Mouse (Mus musculus) stomach, embryonic 15.5 days (tissue): ENCODE measurements around the gene Prkcb. TPM values are rescaled to one million over a fixed set of nuclear protein-coding genes. Genes with fewer than 3 reads are reported as not detected.

ENCODE experiments used
- ATAC-seq: fragments of 200-750 bp; cut with Nextera tagmentation; 2 replicates; pipeline ENCODE4 v1.8.0; 2017; ENCODE audit warnings: low read depth, moderate number of reproducible peaks, moderate TSS enrichment; ENCODE audit not compliant: insufficient read depth, low FRiP score
- H3K27ac ChIP-seq: fragments of 300-500 bp; sonication (generic); 2 replicates; pipeline ENCODE4 v1.5.1; 2015; ENCODE audit warnings: mild to moderate bottlenecking, inconsistent platforms
- H3K27me3 ChIP-seq: fragments of 300-500 bp; sonication (generic); replicated peaks from 2 replicates; pipeline ENCODE4 v1.6.1; 2015; ENCODE audit warnings: inconsistent platforms
- H3K36me3 ChIP-seq: fragments of 300-500 bp; sonication (generic); 2 replicates; pipeline ENCODE4 v1.6.1; 2015; ENCODE audit warnings: inconsistent platforms
- H3K4me1 ChIP-seq: fragments of 300-500 bp; sonication (generic); 2 replicates; pipeline ENCODE4 v1.6.1; 2015; ENCODE audit warnings: inconsistent platforms
- H3K4me2 ChIP-seq: fragments of 300-500 bp; sonication (generic); 2 replicates; pipeline ENCODE4 v1.6.1; 2015; ENCODE audit warnings: mild to moderate bottlenecking, inconsistent platforms
- H3K4me3 ChIP-seq: fragments of 300-500 bp; sonication (generic); replicated peaks from 2 replicates; pipeline ENCODE4 v1.5.1; 2015; ENCODE audit warnings: inconsistent platforms
- H3K9ac ChIP-seq: fragments of 300-500 bp; sonication (generic); 2 replicates; pipeline ENCODE4 v1.6.1; 2015; ENCODE audit warnings: inconsistent platforms
- H3K9me3 ChIP-seq: fragments of 300-500 bp; sonication (generic); 2 replicates; pipeline ENCODE4 v1.6.1; 2016; ENCODE audit warnings: inconsistent platforms
- WGBS: fragments of 180-500 bp; shearing (Covaris S2); methylation state at CpG from one replicate; pipeline ENCODE4 v1.1.7; 2015; 5-methylcytosine and 5-hydroxymethylcytosine counted together
- polyA plus RNA-seq: library from polyadenylated mRNA; unstranded; fragments of >200 nt; fragmentation: Nextera tagmentation; extraction: Ambion mirVana; gene quantifications from 2 replicates; pipeline ENCODE4 v1.2.1, GENCODE M21; 2015

Prkcb gene
- polyA plus RNA-seq, 1 experiment from 2014 or later, result 14.3 TPM

- Histone ChIP-seq H3K9me3 (no peaks in the 10 kb centered on the region), H3K4me3 (no peak overlapping the region), H3K36me3 (no peaks in the 10 kb centered on the region), H3K4me2 (no peak overlapping the region), H3K27me3 (peaks cover 24% of the 10 kb centered on the region), H3K9ac (no peak overlapping the region), H3K4me1 (peaks cover 14% of the 10 kb centered on the region), H3K27ac (no peak overlapping the region)
- no peak for ATAC-seq
- 50% methylated on average over 7 of the region's 7 CpGs for WGBS
Observed at GRCm38 (mm10) chr7:122292151-122292550, 3.6 kb downstream of the Prkcb start.

DNA sequence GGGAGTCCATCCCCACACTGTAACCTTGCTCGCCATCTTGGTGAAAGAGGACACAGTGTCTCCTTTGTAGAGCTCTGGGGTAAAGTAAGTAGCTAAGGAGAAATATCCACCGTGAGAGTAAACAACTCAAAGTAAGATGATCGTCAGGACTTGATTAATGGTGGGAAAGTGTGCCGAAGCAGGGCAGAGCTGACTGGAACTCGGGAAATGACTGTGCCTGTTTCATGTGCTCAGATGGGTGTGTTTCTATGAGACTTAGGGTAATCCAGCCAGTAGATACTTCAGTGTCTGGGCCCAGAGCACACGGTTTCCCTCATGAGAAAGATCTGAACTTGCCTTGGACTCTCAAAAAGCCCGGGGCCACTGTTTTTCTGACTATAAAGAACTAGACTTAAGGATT is 5.6 kb downstream of the Prkcb start:
- H3K36me3 ChIP-seq, result no peaks in the 10 kb centered on the region; the same call in 1 of the 2 replicates
- ATAC-seq, result no peak
- no peaks in the 10 kb centered on the region for H3K9me3 ChIP-seq
- peaks cover 17% of the 10 kb centered on the region for H3K27me3 ChIP-seq
- H3K9ac ChIP-seq, result no peak overlapping the region
- WGBS, result 45% methylated on average over 7 of the region's 7 CpGs
- no peak overlapping the region for H3K4me3 ChIP-seq
- H3K27ac ChIP-seq, result no peak overlapping the region
- H3K4me2 ChIP-seq, result no peak overlapping the region
- peaks cover 10% of the 10 kb centered on the region; the same call in 1 of the 2 replicates for H3K4me1 ChIP-seq

DNA sequence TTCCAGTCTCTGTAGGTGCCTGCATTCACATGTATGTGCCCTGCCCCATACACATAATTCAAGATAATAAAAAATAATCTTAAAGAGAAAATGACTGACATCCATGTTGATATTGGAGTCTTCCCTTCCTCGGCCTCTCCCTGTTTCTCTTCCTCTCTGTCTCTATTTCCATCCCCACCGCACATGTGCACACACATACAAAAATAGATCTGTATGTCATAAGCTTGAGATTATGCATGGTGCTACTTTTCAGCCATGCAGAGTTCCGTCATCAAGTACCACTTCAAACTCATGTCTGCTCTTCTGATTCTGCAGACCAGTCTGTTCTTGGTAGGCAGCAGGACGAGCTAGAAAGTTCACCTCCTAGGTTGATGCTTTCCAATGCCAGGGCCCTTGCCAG is 6.8 kb downstream of the Prkcb start:
- no peaks in the 10 kb centered on the region; the same call in 1 of the 2 replicates for H3K36me3 ChIP-seq
- H3K4me1 ChIP-seq, result no peaks in the 10 kb centered on the region
- 90% methylated on average over 4 of the region's 4 CpGs for WGBS
- H3K27me3 ChIP-seq, result peaks cover 6% of the 10 kb centered on the region; the same call in 1 of the 2 replicates
- no peak overlapping the region for H3K4me2 ChIP-seq
- no peak overlapping the region for H3K4me3 ChIP-seq
- no peak for ATAC-seq
- H3K27ac ChIP-seq, result no peak overlapping the region
- H3K9me3 ChIP-seq, result no peaks in the 10 kb centered on the region
- no peak overlapping the region for H3K9ac ChIP-seq

DNA sequence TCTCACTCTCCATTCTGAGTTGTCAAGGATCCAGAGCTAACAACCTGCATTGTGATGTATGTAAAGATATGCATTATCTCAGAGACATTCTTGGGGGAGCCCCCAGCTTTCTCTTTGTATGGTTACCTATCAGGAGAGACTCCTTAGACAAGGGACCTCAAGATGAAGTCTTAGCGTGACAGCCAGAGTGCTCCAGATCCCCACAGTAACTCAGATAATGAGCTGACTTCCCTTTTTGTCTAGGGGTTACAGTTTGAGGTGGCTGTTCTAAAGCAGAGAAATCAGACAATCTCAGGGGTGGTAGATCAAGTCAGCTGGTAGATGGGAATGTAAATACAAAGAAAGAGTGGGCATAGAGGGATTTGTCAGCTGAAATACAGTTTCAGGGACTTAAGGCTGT is 7.8 kb downstream of the Prkcb start:
- no peaks in the 10 kb centered on the region; the same call in 1 of the 2 replicates for H3K36me3 ChIP-seq
- no peak overlapping the region for H3K4me3 ChIP-seq
- no peaks in the 10 kb centered on the region for H3K4me1 ChIP-seq
- no peak overlapping the region for H3K4me2 ChIP-seq
- 70% methylated on average over 1 of the region's 1 CpGs for WGBS
- no peaks in the 10 kb centered on the region for H3K27me3 ChIP-seq
- ATAC-seq, result no peak
- H3K9me3 ChIP-seq, result no peaks in the 10 kb centered on the region
- no peak overlapping the region for H3K27ac ChIP-seq
- no peak overlapping the region for H3K9ac ChIP-seq

DNA sequence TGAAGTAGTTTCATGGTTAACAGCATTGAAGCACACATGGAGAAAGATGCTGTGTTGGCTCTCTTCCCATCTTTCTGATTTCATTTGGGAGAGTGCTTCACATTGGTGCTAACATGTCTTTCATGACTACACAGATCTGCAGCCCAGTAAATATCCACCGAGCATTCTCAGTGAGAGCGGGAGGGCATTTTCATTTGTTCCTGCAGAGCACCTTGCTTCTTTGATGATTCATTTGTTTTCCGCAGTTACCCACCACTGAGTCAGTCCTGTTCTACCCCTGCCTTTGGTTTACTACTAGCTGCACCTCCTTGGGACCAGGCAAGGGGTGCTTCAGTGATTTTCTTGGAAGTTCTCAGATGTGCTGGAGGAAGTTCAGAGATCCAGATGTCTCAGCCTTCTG is 8.3 kb downstream of the Prkcb start:
- Histone ChIP-seq H3K4me3 (no peak overlapping the region), H3K27ac (no peak overlapping the region), H3K4me1 (no peaks in the 10 kb centered on the region), H3K4me2 (no peak overlapping the region), H3K36me3 (no peaks in the 10 kb centered on the region; the same call in 1 of the 2 replicates), H3K9ac (no peak overlapping the region), H3K9me3 (no peaks in the 10 kb centered on the region), H3K27me3 (no peaks in the 10 kb centered on the region)
- WGBS, result 81% methylated on average over 3 of the region's 3 CpGs
- ATAC-seq, result no peak

- Histone ChIP-seq H3K4me2 (no peak overlapping the region), H3K36me3 (no peaks in the 10 kb centered on the region; the same call in 1 of the 2 replicates), H3K4me1 (no peaks in the 10 kb centered on the region), H3K4me3 (no peak overlapping the region), H3K27me3 (no peaks in the 10 kb centered on the region), H3K9ac (no peak overlapping the region), H3K27ac (no peak overlapping the region), H3K9me3 (no peaks in the 10 kb centered on the region)
- ATAC-seq, result no peak
- WGBS, result 44% methylated on average over 3 of the region's 3 CpGs
Observed at GRCm38 (mm10) chr7:122297627-122298026, 9.1 kb downstream of the Prkcb start.

- H3K4me2 ChIP-seq, result no peak overlapping the region
- 74% methylated on average over 2 of the region's 2 CpGs for WGBS
- no peak overlapping the region for H3K4me3 ChIP-seq
- H3K27me3 ChIP-seq, result no peaks in the 10 kb centered on the region
- no peaks in the 10 kb centered on the region for H3K9me3 ChIP-seq
- H3K36me3 ChIP-seq, result no peaks in the 10 kb centered on the region; the same call in 1 of the 2 replicates
- ATAC-seq, result no peak
- no peak overlapping the region for H3K27ac ChIP-seq
- H3K9ac ChIP-seq, result no peak overlapping the region
- H3K4me1 ChIP-seq, result no peaks in the 10 kb centered on the region
Observed at GRCm38 (mm10) chr7:122298715-122299114, 10.2 kb downstream of the Prkcb start.

- no peaks in the 10 kb centered on the region; the same call in 1 of the 2 replicates for H3K36me3 ChIP-seq
- WGBS, result 47% methylated on average over 4 of the region's 4 CpGs
- H3K27me3 ChIP-seq, result no peaks in the 10 kb centered on the region
- no peaks in the 10 kb centered on the region for H3K4me1 ChIP-seq
- ATAC-seq, result no peak
- H3K27ac ChIP-seq, result no peak overlapping the region
- no peak overlapping the region for H3K4me2 ChIP-seq
- H3K9ac ChIP-seq, result no peak overlapping the region
- no peaks in the 10 kb centered on the region for H3K9me3 ChIP-seq
- no peak overlapping the region for H3K4me3 ChIP-seq
Observed at GRCm38 (mm10) chr7:122300538-122300937, 12.0 kb downstream of the Prkcb start.

GRCm38 (mm10) chr7:122302538-122302937 is 14.0 kb downstream of the Prkcb start:
- no peaks in the 10 kb centered on the region for H3K27me3 ChIP-seq
- no peak overlapping the region for H3K4me3 ChIP-seq
- H3K36me3 ChIP-seq, result no peaks in the 10 kb centered on the region; the same call in 1 of the 2 replicates
- no peak overlapping the region for H3K4me2 ChIP-seq
- H3K27ac ChIP-seq, result no peak overlapping the region
- no peaks in the 10 kb centered on the region for H3K4me1 ChIP-seq
- H3K9me3 ChIP-seq, result no peaks in the 10 kb centered on the region
- no peak overlapping the region for H3K9ac ChIP-seq
- 87% methylated on average over 6 of the region's 6 CpGs for WGBS
- ATAC-seq, result no peak

DNA sequence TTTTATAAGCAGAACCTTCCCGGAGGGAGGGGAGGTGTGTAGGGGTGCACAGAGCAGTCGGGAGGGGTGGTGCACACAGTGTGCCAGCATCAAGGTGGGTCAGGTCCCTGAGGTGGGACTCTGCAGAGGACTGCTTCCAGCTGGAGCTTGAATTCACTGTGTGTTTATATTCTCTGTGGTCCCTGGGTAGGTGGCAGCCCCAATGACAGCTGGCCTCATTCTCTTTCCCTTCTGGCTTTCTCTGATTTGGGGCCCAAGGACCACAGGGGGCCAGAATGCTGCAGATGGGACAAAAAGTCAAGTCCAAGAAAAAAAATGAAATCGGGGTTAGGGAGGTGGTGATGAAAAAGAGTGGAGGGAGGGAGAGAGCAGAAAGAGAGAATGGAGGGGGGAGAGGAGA is 15.4 kb downstream of the Prkcb start:
- no peak for ATAC-seq
- H3K27ac ChIP-seq, result no peak overlapping the region
- H3K9me3 ChIP-seq, result no peaks in the 10 kb centered on the region
- no peak overlapping the region for H3K4me3 ChIP-seq
- H3K9ac ChIP-seq, result no peak overlapping the region
- H3K27me3 ChIP-seq, result no peaks in the 10 kb centered on the region
- no peaks in the 10 kb centered on the region for H3K36me3 ChIP-seq
- H3K4me2 ChIP-seq, result no peak overlapping the region
- WGBS, result 70% methylated on average over 3 of the region's 3 CpGs
- H3K4me1 ChIP-seq, result no peaks in the 10 kb centered on the region

GRCm38 (mm10) chr7:122304521-122304920 is 16.0 kb downstream of the Prkcb start:
- Histone ChIP-seq H3K9ac (no peak overlapping the region), H3K27me3 (no peaks in the 10 kb centered on the region), H3K27ac (no peak overlapping the region), H3K36me3 (no peaks in the 10 kb centered on the region), H3K4me2 (no peak overlapping the region), H3K9me3 (no peaks in the 10 kb centered on the region), H3K4me3 (no peak overlapping the region), H3K4me1 (no peaks in the 10 kb centered on the region)
- no peak for ATAC-seq
- WGBS, result 74% methylated on average over 2 of the region's 2 CpGs

DNA sequence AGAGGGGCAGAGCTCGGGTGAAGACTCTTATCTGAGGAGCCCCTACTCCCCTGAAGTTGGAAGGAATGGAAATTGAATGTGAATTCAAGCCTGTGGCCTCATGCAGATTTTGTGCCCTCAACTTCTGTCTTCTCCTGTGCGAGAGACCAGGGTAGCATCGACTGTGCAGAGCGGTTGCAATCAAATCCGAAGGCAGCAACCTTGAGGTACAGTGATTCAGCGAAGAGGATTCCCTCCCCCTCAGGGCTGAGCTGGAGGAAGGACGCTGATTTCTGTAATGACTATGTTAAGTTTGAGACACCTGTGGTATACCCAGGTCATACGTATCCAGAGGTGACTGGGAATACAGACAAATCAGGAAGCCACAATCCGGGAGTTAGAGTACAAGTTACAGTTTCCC is 18.7 kb downstream of the Prkcb start:
- Histone ChIP-seq H3K27me3 (no peaks in the 10 kb centered on the region), H3K9ac (no peak overlapping the region), H3K36me3 (no peaks in the 10 kb centered on the region), H3K9me3 (no peaks in the 10 kb centered on the region), H3K4me3 (no peak overlapping the region), H3K4me2 (no peak overlapping the region), H3K4me1 (no peaks in the 10 kb centered on the region), H3K27ac (no peak overlapping the region)
- 80% methylated on average over 9 of the region's 9 CpGs for WGBS
- ATAC-seq, result no peak

GRCm38 (mm10) chr7:122308661-122309060 is 20.1 kb downstream of the Prkcb start:
- H3K4me1 ChIP-seq, result no peaks in the 10 kb centered on the region
- no peak overlapping the region for H3K27ac ChIP-seq
- no peak for ATAC-seq
- no peak overlapping the region for H3K9ac ChIP-seq
- no peak overlapping the region for H3K4me2 ChIP-seq
- no peaks in the 10 kb centered on the region for H3K36me3 ChIP-seq
- WGBS, result 80% methylated on average over 5 of the region's 5 CpGs
- no peak overlapping the region for H3K4me3 ChIP-seq
- no peaks in the 10 kb centered on the region for H3K27me3 ChIP-seq
- no peaks in the 10 kb centered on the region for H3K9me3 ChIP-seq
